Mouse (Mus musculus): ENCODE results near the gene Bod1l. TPM values are rescaled to one million over a fixed set of nuclear protein-coding genes. Genes with fewer than 3 reads are reported as not detected.

The Bod1l gene
- 13.5 TPM for polyA plus RNA-seq (2017; shearing (Covaris generic))

DNA sequence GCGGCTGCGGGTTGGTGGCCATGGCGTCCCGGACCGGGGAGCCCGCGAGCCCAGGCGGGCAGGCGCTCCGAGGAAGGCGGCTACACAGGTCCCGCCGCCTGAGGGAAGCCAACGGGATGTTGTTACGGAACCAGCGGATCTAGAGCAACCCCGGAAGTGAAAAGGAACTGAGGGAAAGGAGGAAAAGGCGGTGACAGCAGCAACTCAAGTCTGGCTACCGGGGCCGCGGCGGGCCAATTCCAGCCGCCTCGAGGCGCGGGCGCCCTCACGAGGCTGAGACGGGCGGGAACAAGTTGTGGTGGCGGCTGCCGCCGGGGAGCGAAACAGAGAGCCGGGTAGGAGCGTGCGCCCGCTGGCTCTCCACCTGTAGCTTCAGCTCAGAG, at the start of gene Bod1l:
Gene Bod1l, minus strand, starts transcription at position 169 of the 383 bp plus-strand sequence.

DNA sequence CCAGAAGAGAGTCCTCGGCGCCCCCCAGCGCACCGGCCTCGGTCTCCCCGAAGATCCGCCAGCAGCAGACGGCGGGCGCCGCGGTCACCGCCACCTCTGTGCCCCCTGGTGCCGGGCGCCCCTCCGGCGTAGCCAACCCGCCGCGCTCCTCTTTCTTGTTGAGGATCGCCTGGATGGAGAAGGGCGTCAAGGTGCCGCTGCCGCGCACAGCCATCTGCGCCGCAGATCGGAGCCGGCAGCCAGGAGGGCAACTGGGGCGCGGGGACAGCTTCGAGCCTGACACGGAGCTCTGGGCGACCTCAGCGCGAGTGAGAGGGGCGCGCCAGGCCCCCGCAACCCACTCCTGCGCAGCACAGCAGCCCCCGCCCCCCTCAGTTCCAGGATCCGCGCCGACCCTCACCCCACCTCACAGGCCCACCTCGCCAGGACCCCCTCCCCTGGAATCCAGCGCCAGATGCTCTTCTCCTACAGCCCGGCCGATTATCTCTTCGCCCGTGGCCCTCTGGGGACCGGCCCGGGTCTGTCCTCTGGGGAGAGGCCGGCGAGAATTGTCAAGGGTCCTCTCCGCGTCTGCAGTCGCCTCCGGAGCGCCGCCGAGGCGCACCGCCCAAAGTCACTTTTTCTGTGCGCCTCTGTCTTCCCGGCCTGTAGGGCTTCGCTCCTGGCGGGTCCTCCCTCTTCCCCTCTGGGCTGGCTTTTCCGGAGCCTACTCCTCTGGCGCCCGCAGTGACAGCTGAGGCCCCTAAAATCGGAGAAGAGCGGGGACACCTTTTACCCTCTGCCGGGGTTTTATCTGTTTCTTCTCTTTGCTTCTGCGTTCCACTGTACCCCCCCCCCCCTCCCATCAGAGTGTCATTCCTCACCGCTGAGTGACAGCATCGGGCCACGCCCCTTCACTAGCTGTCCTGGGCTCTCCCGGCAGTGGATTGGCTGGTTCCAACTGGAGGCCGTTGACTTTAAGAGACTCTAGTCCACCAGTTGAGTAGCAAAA, 80.1 kb downstream of the Bod1l start, which contains the start of gene Nkx3-2:
Gene Nkx3-2, minus strand, starts transcription at position 771 of the 991 bp plus-strand sequence.

Other genes starting within 250 kb of the Bod1l start
- gene Rab28, start 136.2 kb downstream of the Bod1l start, polyA plus RNA-seq (2017; shearing (Covaris generic)) = 38.1 TPM
- gene Nkx3-2, start 79.8 kb downstream of the Bod1l start, polyA plus RNA-seq (2017; shearing (Covaris generic)) = not detected
- not detected for gene Gm16223, start 223.6 kb upstream of the Bod1l start, polyA plus RNA-seq (2017; shearing (Covaris generic))

All from activated CD4-positive, CD25-positive, alpha-beta regulatory T cell, adult 9 weeks (primary cell).